Mouse (Mus musculus): ENCODE data around the gene Srek1ip1.

Srek1ip1 gene

DNA sequence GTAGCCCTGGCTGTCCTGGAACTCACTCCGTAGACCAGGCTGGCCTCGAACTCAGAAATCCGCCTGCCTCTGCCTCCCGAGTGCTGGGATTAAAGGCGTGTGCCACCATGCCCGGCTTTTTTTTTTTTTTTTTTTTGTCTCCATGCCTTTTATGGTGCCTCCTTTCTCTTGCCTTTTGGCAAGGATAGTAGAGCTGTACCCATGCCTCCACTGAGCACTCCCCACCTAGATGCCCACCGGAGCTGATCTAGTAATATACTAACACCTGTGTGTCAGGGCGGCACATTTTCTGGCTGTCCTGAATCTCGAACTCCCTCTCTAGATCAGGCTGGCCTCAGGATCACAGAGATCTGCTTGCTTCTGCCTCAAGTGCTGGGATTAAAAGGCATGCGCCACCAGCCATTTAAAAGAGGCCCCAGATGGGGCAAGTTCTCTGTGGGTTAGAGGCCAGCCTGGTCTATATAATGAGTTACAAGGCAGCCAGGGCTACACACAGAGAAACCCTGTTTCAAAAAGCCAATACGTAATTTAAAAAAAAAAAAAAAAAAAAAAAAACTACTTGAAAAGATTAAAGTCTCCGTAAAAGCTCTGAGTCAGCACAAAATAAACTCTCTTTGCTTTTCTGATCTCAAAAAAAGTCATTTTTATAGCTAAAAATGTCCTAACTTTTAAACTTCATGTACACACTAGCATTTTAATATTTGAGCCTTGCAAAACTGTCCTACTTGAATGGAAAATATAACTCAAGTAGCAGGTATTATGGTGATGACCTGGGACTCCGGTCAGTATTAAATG lies 51.2 kb downstream of the Srek1ip1 start:
- DNase-seq, result no peak

DNA sequence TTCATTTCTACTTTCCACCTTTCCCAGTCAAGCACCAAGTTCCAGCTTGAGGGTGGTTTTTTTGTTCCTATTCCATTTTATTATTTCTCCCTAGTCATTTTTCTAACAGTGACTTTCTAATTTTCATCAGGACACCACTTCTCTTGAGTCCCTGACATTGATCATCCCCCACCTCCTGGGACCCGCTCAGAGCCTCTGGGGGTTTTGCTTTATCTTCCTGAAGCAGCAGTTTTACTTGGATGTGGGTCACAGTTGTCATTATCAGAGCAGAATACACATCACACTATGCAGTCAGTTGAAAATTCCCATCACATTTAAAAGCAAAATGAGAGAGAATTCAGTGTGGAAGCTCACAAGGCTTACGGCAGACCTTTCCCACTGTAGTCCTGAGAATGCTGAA lies 61.4 kb downstream of the Srek1ip1 start:
- no peak for DNase-seq

GRCm38 (mm10) chr13:104863127-104863979 lies 71.1 kb downstream of the Srek1ip1 start, which contains the start of gene Shisal2b:
Gene Shisal2b (minus strand): TSS chr13:104863893.
- no peak for DNase-seq

- DNase-seq, result no peak
Observed at GRCm38 (mm10) chr13:104866726-104867125, 74.4 kb downstream of the Srek1ip1 start.

DNA sequence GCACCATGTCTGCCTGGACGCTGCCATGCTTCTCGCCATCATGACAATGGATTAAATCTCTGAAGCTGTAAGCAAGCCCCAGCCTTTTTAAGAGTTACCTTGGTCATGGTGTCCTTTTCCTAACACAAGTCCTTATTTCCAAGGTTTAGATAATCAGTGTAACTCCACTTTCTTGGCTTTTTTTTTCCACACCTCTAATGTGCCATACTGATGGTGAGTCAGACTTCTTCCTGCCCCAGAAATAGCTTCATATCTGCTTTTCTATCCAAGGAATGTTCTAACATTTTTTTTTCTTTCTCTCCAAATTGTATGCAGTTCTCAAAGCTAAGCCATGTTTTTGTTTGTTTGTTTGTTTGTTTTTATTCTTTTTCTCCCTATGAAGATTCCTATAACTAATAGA lies 77.6 kb downstream of the Srek1ip1 start:
- DNase-seq, result no peak

DNA sequence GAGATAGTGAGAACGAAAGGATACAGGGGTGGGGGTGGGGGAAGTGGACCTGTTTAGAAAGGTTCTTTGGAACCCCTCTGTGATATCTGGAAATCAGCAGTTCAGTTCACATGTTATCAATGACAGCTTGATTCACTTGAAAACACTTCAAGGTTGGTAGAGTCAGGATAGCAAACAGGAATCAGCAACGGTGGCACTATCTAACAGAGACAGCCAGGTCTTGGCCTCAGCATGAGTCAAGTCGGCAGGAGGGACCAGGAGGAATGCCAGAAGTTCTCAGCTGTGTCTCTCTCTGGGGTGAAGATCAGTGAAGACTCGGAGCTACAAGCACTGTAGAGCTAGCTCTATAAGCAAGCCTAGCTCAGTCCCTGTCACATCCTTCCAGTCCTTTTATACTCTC lies 86.2 kb downstream of the Srek1ip1 start:
- DNase-seq, result no peak

DNA sequence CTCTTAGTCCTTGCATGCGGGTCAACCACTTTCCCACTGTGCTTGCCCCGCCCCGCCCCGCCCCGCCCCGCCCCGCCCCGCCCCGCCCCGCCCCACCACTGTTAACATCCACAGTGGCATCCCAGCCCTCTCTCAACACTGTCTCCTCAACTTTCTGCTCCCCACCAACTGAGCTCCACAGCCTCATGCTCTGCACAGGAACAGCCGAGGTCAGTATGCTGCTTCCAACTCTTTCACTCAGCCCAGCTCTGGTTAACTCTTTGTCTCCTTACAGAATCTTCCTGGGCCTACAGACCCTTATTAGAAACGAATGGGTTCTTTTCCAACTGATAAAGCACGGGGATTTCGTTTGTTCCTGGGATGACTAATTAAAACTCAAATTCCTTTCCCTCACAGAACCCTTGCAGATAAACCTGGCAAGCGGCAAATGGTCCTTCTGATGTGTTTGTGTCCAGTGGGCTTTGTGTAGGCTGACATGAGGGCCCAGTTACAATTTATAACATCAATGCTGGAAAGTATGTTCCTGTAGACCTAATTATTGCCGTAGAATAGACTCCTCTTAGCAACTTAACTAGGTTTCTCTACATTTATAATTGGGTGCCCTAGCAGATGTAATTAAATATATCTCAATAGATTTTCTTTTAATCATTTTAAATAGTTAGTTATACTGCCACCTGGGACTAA lies 91.4 kb downstream of the Srek1ip1 start:
- DNase-seq, result no peak

- no peak for DNase-seq
Observed at GRCm38 (mm10) chr13:104886308-104887032, 94.2 kb downstream of the Srek1ip1 start.

Measured in lung, adult 18-20 months (tissue).